Mouse (Mus musculus) midbrain, embryonic 10.5 days (tissue): ENCODE data around the gene Thap3. TPM values are rescaled to one million over a fixed set of nuclear protein-coding genes. Genes with fewer than 3 reads are reported as not detected.

Source experiments
- polyA plus RNA-seq: library from polyadenylated mRNA; unstranded; fragments of >200 nt; fragmentation: Nextera tagmentation; extraction: Ambion mirVana; gene quantifications from 2 replicates; pipeline ENCODE4 v1.2.1, GENCODE M21; 2016

The Thap3 gene
- polyA plus RNA-seq, 1 experiment from 2014 or later, result 32.1 TPM

Other genes with a start within 250 kb of the Thap3 start
- gene Camta1, start 127.1 kb downstream of the Thap3 start, polyA plus RNA-seq, result 137 and 141 TPM in 2 replicates
- 107 and 108 TPM in 2 replicates for gene Dnajc11, start 55.3 kb downstream of the Thap3 start, polyA plus RNA-seq
- 23.9 and 30.4 TPM in 2 replicates for gene Phf13, start 7.3 kb upstream of the Thap3 start, polyA plus RNA-seq
- 6.9 and 8.5 TPM in 2 replicates for gene Klhl21, start 19.8 kb upstream of the Thap3 start, polyA plus RNA-seq
- gene Zbtb48, start 38.7 kb upstream of the Thap3 start, polyA plus RNA-seq, result 18.7 and 25.6 TPM in 2 replicates
- gene Tas1r1, start 49.6 kb upstream of the Thap3 start, polyA plus RNA-seq, result 0.73 and 0.75 TPM in 2 replicates
- gene Nol9, start 50.3 kb upstream of the Thap3 start, polyA plus RNA-seq, result 35.3 and 35.7 TPM in 2 replicates
- gene Plekhg5, start 83.5 kb upstream of the Thap3 start, polyA plus RNA-seq, result 8.1 and 9.5 TPM in 2 replicates
- 0.47 and 1.0 TPM in 2 replicates for gene Tnfrsf25, start 126.9 kb upstream of the Thap3 start, polyA plus RNA-seq
- 0.94 and 1.4 TPM in 2 replicates for gene Espn, start 163.4 kb upstream of the Thap3 start, polyA plus RNA-seq
- gene Hes2, start 169.9 kb upstream of the Thap3 start, polyA plus RNA-seq, result 0.79 and 1.3 TPM in 2 replicates
- 85.7 and 99.7 TPM in 2 replicates for gene Acot7, start 189.1 kb upstream of the Thap3 start, polyA plus RNA-seq